Mouse (Mus musculus): ENCODE measurements around the gene A930017K11Rik. TPM values are rescaled to one million over a fixed set of nuclear protein-coding genes. Genes with fewer than 3 reads are reported as not detected.

Gene A930017K11Rik
- polyA plus RNA-seq, 1 experiment, result not detected

- Histone ChIP-seq H3K27me3 (replicated peaks) (peaks cover 2% of the 10 kb centered on the region), H3K4me3 (replicated peaks) (no peak overlapping the region), H3K9me3 (no peaks in the 10 kb centered on the region), H3K36me3 (replicated peaks; ENCODE audit: low read length) (peaks cover 38% of the 10 kb centered on the region), H3K4me1 (peaks cover 76% of the 10 kb centered on the region)
- TF ChIP-seq FLI1 (IDR thresholded peaks at IDR 0.05; ENCODE audit: low read length) (no peak), GATA1 (IDR thresholded peaks at IDR 0.05; ENCODE audit: borderline replicate concordance, low read length) (no peak)
These were observed 35.3 kb downstream of the A930017K11Rik start for GRCm38 (mm10) chr17:25916931-25917647.

GRCm38 (mm10) chr17:25914295-25914694 lies 38.1 kb downstream of the A930017K11Rik start:
- TF ChIP-seq GATA1 (IDR thresholded peaks at IDR 0.05; ENCODE audit: borderline replicate concordance, low read length) (no peak), FLI1 (IDR thresholded peaks at IDR 0.05; ENCODE audit: low read length) (no peak)
- Histone ChIP-seq H3K36me3 (replicated peaks; ENCODE audit: low read length) (peaks cover 52% of the 10 kb centered on the region), H3K4me1 (peaks cover 72% of the 10 kb centered on the region), H3K4me3 (replicated peaks) (peak overlapping the region; percentile 59), H3K9me3 (no peaks in the 10 kb centered on the region), H3K27me3 (replicated peaks) (peaks cover 2% of the 10 kb centered on the region)

- peaks cover 52% of the 10 kb centered on the region for H3K36me3 ChIP-seq (replicated peaks; ENCODE audit: low read length)
- peaks cover 69% of the 10 kb centered on the region for H3K4me1 ChIP-seq
- H3K4me3 ChIP-seq (replicated peaks), result peak overlapping the region; percentile 74
- TF ChIP-seq FLI1 (IDR thresholded peaks at IDR 0.05; ENCODE audit: low read length), result no peak
- TF ChIP-seq GATA1 (IDR thresholded peaks at IDR 0.05; ENCODE audit: borderline replicate concordance, low read length), result no peak
- H3K9me3 ChIP-seq, result no peaks in the 10 kb centered on the region
- H3K27me3 ChIP-seq (replicated peaks), result peaks cover 2% of the 10 kb centered on the region
These were observed 38.5 kb downstream of the A930017K11Rik start for GRCm38 (mm10) chr17:25913877-25914275.

- Histone ChIP-seq H3K36me3 (replicated peaks; ENCODE audit: low read length) (peaks cover 52% of the 10 kb centered on the region), H3K27me3 (replicated peaks) (peaks cover 2% of the 10 kb centered on the region)
These were observed 39.0 kb downstream of the A930017K11Rik start for GRCm38 (mm10) chr17:25913186-25913876.

GRCm38 (mm10) chr17:25911816-25912215 lies 40.5 kb downstream of the A930017K11Rik start:
- peak overlapping the region; percentile 2 for H3K4me3 ChIP-seq (replicated peaks)
- H3K27me3 ChIP-seq (replicated peaks), result peaks cover 2% of the 10 kb centered on the region
- H3K36me3 ChIP-seq (replicated peaks; ENCODE audit: low read length), result peaks cover 52% of the 10 kb centered on the region
- peaks cover 53% of the 10 kb centered on the region for H3K4me1 ChIP-seq
- no peaks in the 10 kb centered on the region for H3K9me3 ChIP-seq
- TF ChIP-seq FLI1 (IDR thresholded peaks at IDR 0.05; ENCODE audit: low read length) (no peak), GATA1 (IDR thresholded peaks at IDR 0.05; ENCODE audit: borderline replicate concordance, low read length) (no peak)

More at GRCm38 (mm10) chr17:25913186-25913876, 39.0 kb downstream of the A930017K11Rik start:
- TF ChIP-seq GATA1 (IDR thresholded peaks at IDR 0.05; ENCODE audit: borderline replicate concordance, low read length), result no peak
- no peak for TF ChIP-seq FLI1 (IDR thresholded peaks at IDR 0.05; ENCODE audit: low read length)
- Histone ChIP-seq H3K4me3 (replicated peaks) (peak overlapping the region; percentile 74), H3K4me1 (peaks cover 63% of the 10 kb centered on the region), H3K9me3 (no peaks in the 10 kb centered on the region)

- Histone ChIP-seq H3K4me3 (replicated peaks) (no peak overlapping the region), H3K9me3 (no peaks in the 10 kb centered on the region), H3K27me3 (replicated peaks) (no peaks in the 10 kb centered on the region), H3K36me3 (replicated peaks; ENCODE audit: low read length) (peaks cover 45% of the 10 kb centered on the region), H3K4me1 (peaks cover 37% of the 10 kb centered on the region)
- TF ChIP-seq GATA1 (IDR thresholded peaks at IDR 0.05; ENCODE audit: borderline replicate concordance, low read length) (no peak), FLI1 (IDR thresholded peaks at IDR 0.05; ENCODE audit: low read length) (no peak)
These were observed 44.7 kb downstream of the A930017K11Rik start for GRCm38 (mm10) chr17:25907640-25908039.

- no peak for TF ChIP-seq FLI1 (IDR thresholded peaks at IDR 0.05; ENCODE audit: low read length)
- TF ChIP-seq GATA1 (IDR thresholded peaks at IDR 0.05; ENCODE audit: borderline replicate concordance, low read length), result no peak
- Histone ChIP-seq H3K9me3 (peaks cover 4% of the 10 kb centered on the region; the same call in 1 of the 2 replicates), H3K4me3 (replicated peaks) (peak overlapping the region; percentile 18), H3K36me3 (replicated peaks; ENCODE audit: low read length) (peaks cover 53% of the 10 kb centered on the region), H3K4me1 (peaks cover 38% of the 10 kb centered on the region), H3K27me3 (replicated peaks) (no peaks in the 10 kb centered on the region)
These were observed 49.3 kb downstream of the A930017K11Rik start for GRCm38 (mm10) chr17:25903061-25903460.

GRCm38 (mm10) chr17:25900193-25900592 lies 52.2 kb downstream of the A930017K11Rik start:
- H3K9me3 ChIP-seq, result peaks cover 4% of the 10 kb centered on the region; the same call in 1 of the 2 replicates
- H3K36me3 ChIP-seq (replicated peaks; ENCODE audit: low read length), result peaks cover 35% of the 10 kb centered on the region
- TF ChIP-seq FLI1 (IDR thresholded peaks at IDR 0.05; ENCODE audit: low read length), result no peak
- no peak for TF ChIP-seq GATA1 (IDR thresholded peaks at IDR 0.05; ENCODE audit: borderline replicate concordance, low read length)
- peaks cover 46% of the 10 kb centered on the region for H3K4me1 ChIP-seq
- no peak overlapping the region for H3K4me3 ChIP-seq (replicated peaks)
- H3K27me3 ChIP-seq (replicated peaks), result no peaks in the 10 kb centered on the region

Other genes with a start within 250 kb of the A930017K11Rik start
- gene Gng13, start 235.4 kb downstream of the A930017K11Rik start, polyA plus RNA-seq (2012; ENCODE audit: insufficient read depth, low replicate concordance), result not detected in 2 replicates
- gene Chtf18, start 225.1 kb downstream of the A930017K11Rik start, polyA plus RNA-seq (2012; ENCODE audit: insufficient read depth, low replicate concordance), result 4.6 and 30.7 TPM in 2 replicates
- gene Rpusd1, start 224.9 kb downstream of the A930017K11Rik start, polyA plus RNA-seq (2012; ENCODE audit: insufficient read depth, low replicate concordance), result 27.9 and 63.5 TPM in 2 replicates
- 1.1 TPM in 1 of 2 replicates, not detected in the other for gene Mslnl, start 216.5 kb downstream of the A930017K11Rik start, polyA plus RNA-seq (2012; ENCODE audit: insufficient read depth, low replicate concordance)
- gene Msln, start 198.2 kb downstream of the A930017K11Rik start, polyA plus RNA-seq (2012; ENCODE audit: insufficient read depth, low replicate concordance), result not detected in 2 replicates
- 5.5 and 12.7 TPM in 2 replicates for gene Narfl, start 178.8 kb downstream of the A930017K11Rik start, polyA plus RNA-seq (2012; ENCODE audit: insufficient read depth, low replicate concordance)
- 14.8 and 29.7 TPM in 2 replicates for gene Haghl, start 166.9 kb downstream of the A930017K11Rik start, polyA plus RNA-seq (2012; ENCODE audit: insufficient read depth, low replicate concordance)
- gene Ccdc78, start 166.0 kb downstream of the A930017K11Rik start, polyA plus RNA-seq (2012; ENCODE audit: insufficient read depth, low replicate concordance), result not detected in 2 replicates
- 17.4 and 23.4 TPM in 2 replicates for gene Fam173a, start 159.7 kb downstream of the A930017K11Rik start, polyA plus RNA-seq (2012; ENCODE audit: insufficient read depth, low replicate concordance)
- not detected in 2 replicates for gene AC134908.4, start 156.9 kb downstream of the A930017K11Rik start, polyA plus RNA-seq (2012; ENCODE audit: insufficient read depth, low replicate concordance)
- gene Metrn, start 155.4 kb downstream of the A930017K11Rik start, polyA plus RNA-seq (2012; ENCODE audit: insufficient read depth, low replicate concordance), result 59.9 and 91.1 TPM in 2 replicates
- gene Fbxl16, start 143.5 kb downstream of the A930017K11Rik start, polyA plus RNA-seq (2012; ENCODE audit: insufficient read depth, low replicate concordance), result 0.15 TPM in 1 of 2 replicates, not detected in the other
- 6.4 and 8.2 TPM in 2 replicates for gene Wdr24, start 128.9 kb downstream of the A930017K11Rik start, polyA plus RNA-seq (2012; ENCODE audit: insufficient read depth, low replicate concordance)
- gene Jmjd8, start 123.7 kb downstream of the A930017K11Rik start, polyA plus RNA-seq (2012; ENCODE audit: insufficient read depth, low replicate concordance), result 2.4 and 7.8 TPM in 2 replicates
- gene Stub1, start 119.2 kb downstream of the A930017K11Rik start, polyA plus RNA-seq (2012; ENCODE audit: insufficient read depth, low replicate concordance), result 34.5 and 115 TPM in 2 replicates
- gene Rhbdl1, start 115.3 kb downstream of the A930017K11Rik start, polyA plus RNA-seq (2012; ENCODE audit: insufficient read depth, low replicate concordance), result 2.9 and 3.8 TPM in 2 replicates
- gene Gm20683, start 110.8 kb downstream of the A930017K11Rik start, polyA plus RNA-seq (2012; ENCODE audit: insufficient read depth, low replicate concordance), result 3.0 and 5.2 TPM in 2 replicates
- gene Rhot2, start 107.7 kb downstream of the A930017K11Rik start, polyA plus RNA-seq (2012; ENCODE audit: insufficient read depth, low replicate concordance), result 59.4 and 75.2 TPM in 2 replicates
- 6.0 and 10.1 TPM in 2 replicates for gene Wdr90, start 91.1 kb downstream of the A930017K11Rik start, polyA plus RNA-seq (2012; ENCODE audit: insufficient read depth, low replicate concordance)
- 77.6 and 205 TPM in 2 replicates for gene Mcrip2, start 83.8 kb downstream of the A930017K11Rik start, polyA plus RNA-seq (2012; ENCODE audit: insufficient read depth, low replicate concordance)
- gene Mettl26, start 77.5 kb downstream of the A930017K11Rik start, polyA plus RNA-seq (2012; ENCODE audit: insufficient read depth, low replicate concordance), result 22.6 and 23.9 TPM in 2 replicates
- 1.9 and 3.1 TPM in 2 replicates for gene Wfikkn1, start 71.7 kb downstream of the A930017K11Rik start, polyA plus RNA-seq (2012; ENCODE audit: insufficient read depth, low replicate concordance)
- gene Rab40c, start 32.8 kb downstream of the A930017K11Rik start, polyA plus RNA-seq (2012; ENCODE audit: insufficient read depth, low replicate concordance), result 8.8 and 24.8 TPM in 2 replicates
- gene Pigq, start 7.6 kb downstream of the A930017K11Rik start, polyA plus RNA-seq (2012; ENCODE audit: insufficient read depth, low replicate concordance), result 48.5 and 65.5 TPM in 2 replicates
- gene Nhlrc4, start 7.6 kb downstream of the A930017K11Rik start, polyA plus RNA-seq (2012; ENCODE audit: insufficient read depth, low replicate concordance), result not detected in 2 replicates
- gene Capn15, start 33.2 kb upstream of the A930017K11Rik start, polyA plus RNA-seq (2012; ENCODE audit: insufficient read depth, low replicate concordance), result 12.2 and 39.3 TPM in 2 replicates
- gene Rab11fip3, start 117.0 kb upstream of the A930017K11Rik start, polyA plus RNA-seq (2012; ENCODE audit: insufficient read depth, low replicate concordance), result 2.7 and 4.0 TPM in 2 replicates
- gene Decr2, start 137.8 kb upstream of the A930017K11Rik start, polyA plus RNA-seq (2012; ENCODE audit: insufficient read depth, low replicate concordance), result 0.35 and 1.5 TPM in 2 replicates
- gene Nme4, start 143.0 kb upstream of the A930017K11Rik start, polyA plus RNA-seq (2012; ENCODE audit: insufficient read depth, low replicate concordance), result 28.9 and 32.8 TPM in 2 replicates
- gene Tmem8, start 160.7 kb upstream of the A930017K11Rik start, polyA plus RNA-seq (2012; ENCODE audit: insufficient read depth, low replicate concordance), result 3.3 and 4.1 TPM in 2 replicates
- 104 and 138 TPM in 2 replicates for gene Mrpl28, start 170.9 kb upstream of the A930017K11Rik start, polyA plus RNA-seq (2012; ENCODE audit: insufficient read depth, low replicate concordance)
- gene Axin1, start 186.1 kb upstream of the A930017K11Rik start, polyA plus RNA-seq (2012; ENCODE audit: insufficient read depth, low replicate concordance), result 12.5 and 19.6 TPM in 2 replicates
- not detected in 2 replicates for gene Pdia2, start 246.5 kb upstream of the A930017K11Rik start, polyA plus RNA-seq (2012; ENCODE audit: insufficient read depth, low replicate concordance)

All from megakaryocyte, embryonic 14.5 days (primary cell).